Mouse (Mus musculus): ENCODE measurements around the gene Mtf1. TPM values are rescaled to one million over a fixed set of nuclear protein-coding genes. Genes with fewer than 3 reads are reported as not detected.

Gene Mtf1
- total RNA-seq, 2 experiments from 2014 or later = 20.8 to 28.1 TPM

Other genes starting within 250 kb of the Mtf1 start
- gene 3100002H09Rik, start 191.3 kb upstream of the Mtf1 start, total RNA-seq (2021) = under 1 TPM in 1 of 2 experiments, not detected in 1; 0.79 TPM
- gene Pou3f1, start 145.3 kb upstream of the Mtf1 start, total RNA-seq (2021) = 10 to 100 TPM; 14.8 to 21.6 TPM
- 10 to 100 TPM; 14.4 to 15.1 TPM for gene Utp11, start 108.5 kb upstream of the Mtf1 start, total RNA-seq (2021)
- gene Fhl3, start 101.4 kb upstream of the Mtf1 start, total RNA-seq (2021) = 1 to 10 TPM; 1.6 to 1.9 TPM
- 10 to 100 TPM; 31.8 to 37.3 TPM for gene Sf3a3, start 87.3 kb upstream of the Mtf1 start, total RNA-seq (2021)
- 10 to 100 TPM; 35.8 to 49.7 TPM for gene Inpp5b, start 60.3 kb upstream of the Mtf1 start, total RNA-seq (2021)
- 10 to 100 TPM; 31.4 to 35.2 TPM for gene Yrdc, start 48.6 kb downstream of the Mtf1 start, total RNA-seq (2021)
- 10 to 100 TPM; 75.1 to 84.6 TPM for gene 1110065P20Rik, start 49.1 kb downstream of the Mtf1 start, total RNA-seq (2021)
- 10 to 100 TPM; 48.4 to 58.0 TPM for gene Maneal, start 60.1 kb downstream of the Mtf1 start, total RNA-seq (2021)
- 10 to 100 TPM; 40.4 to 67.2 TPM for gene Epha10, start 78.8 kb downstream of the Mtf1 start, total RNA-seq (2021)
- 10 to 100 TPM; 17.6 to 20.8 TPM for gene 9930104L06Rik, start 134.9 kb downstream of the Mtf1 start, total RNA-seq (2021)
- 1 to 10 TPM; 1.4 to 1.5 TPM for gene Cdca8, start 137.2 kb downstream of the Mtf1 start, total RNA-seq (2021)
- gene Rspo1, start 184.3 kb downstream of the Mtf1 start, total RNA-seq (2021) = 10 to 100 TPM; 14.2 to 16.7 TPM
- gene Gnl2, start 214.5 kb downstream of the Mtf1 start, total RNA-seq (2021) = 10 to 100 TPM; 52.6 to 70.9 TPM

Data from left cerebral cortex, postnatal 36 days (tissue).